Mouse (Mus musculus) c-Kit-negative CD71-positive TER-119-positive erythroid progenitor cells, embryonic 14.5 days (primary cell): ENCODE measurements around the gene Lepr.
"Not testable (repeated sequence)": the region's sequence is repeated elsewhere in the genome, so short reads cannot be mapped to it uniquely, and the experiment has no call there.

Experiments used
- DNase-seq: peaks from one replicate; pipeline ENCODE4 v3.0.0-alpha.2; 2013; ENCODE audit warnings: low read depth, low spot score

Lepr gene

DNA sequence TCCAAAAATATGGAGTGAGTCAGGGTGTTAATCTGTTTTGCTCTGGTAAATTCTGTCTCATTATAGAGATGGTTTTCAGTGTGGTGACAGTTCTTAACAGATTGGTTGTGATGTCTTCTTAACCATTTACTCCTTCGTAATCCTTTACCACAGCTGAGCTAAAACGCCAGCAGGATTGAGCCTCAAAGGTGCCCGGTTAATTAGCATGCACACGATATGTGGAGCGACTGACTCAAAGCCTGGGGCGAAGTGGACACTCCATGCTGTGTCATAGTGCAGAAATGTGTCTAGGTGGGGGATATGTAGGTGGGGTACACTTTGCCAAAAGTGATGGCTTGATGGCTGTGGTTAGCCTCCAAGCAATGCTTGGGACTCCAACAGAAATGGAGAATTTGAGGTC is 1.4 kb upstream of the Lepr start:
- DNase-seq: no peak

DNA sequence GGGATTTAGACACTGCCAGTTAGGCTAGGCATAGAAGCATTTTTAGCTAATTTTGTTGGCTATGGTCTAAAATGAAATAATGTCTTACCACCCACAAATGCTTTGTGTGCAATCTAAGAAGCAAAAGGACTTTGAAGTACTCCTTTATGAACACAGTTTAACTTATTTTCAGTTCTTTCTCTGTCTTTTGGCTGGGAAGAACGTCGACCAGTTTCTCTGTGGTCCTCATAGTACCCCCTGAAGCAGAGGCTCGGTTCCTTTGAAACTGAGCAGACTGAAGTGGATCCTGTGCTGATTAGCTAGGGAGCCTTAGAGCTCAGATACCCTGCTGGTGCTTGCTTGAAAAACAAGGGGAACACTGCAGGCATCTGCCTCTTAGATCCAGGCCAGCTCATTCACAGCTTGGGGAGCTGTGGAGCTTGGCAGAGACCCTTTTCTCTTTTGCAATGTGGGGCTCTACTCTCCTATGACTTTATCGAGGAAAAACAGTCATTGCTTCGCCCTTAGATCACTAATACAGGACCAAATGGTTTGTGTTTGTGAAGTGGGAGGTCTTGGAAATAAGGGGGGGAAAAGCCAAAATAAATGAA is 1.9 kb downstream of the Lepr start:
- DNase-seq: no peak

DNA sequence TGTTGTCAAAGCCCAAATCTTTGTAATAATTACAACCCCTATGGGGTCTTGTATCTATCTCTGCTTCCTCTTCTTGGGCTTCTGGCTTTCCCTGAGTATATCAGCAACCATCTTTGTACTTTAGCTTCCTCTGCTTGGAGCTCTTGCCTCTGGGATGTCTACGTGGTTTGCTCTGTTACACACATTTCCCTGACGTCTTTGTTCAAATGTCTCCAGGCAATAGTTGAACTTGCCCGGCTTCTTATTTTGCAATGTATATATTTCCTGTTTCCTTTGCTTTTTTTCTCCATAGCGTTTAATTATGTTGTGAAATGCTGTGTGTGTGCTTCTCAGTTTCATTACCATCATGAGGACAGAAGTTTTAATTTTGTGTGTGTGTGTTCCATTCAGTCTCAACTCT is 4.5 kb downstream of the Lepr start:
- DNase-seq: no peak

- no peak for DNase-seq
These were observed 24.8 kb downstream of the Lepr start for GRCm38 (mm10) chr4:101741973-101742372.

DNA sequence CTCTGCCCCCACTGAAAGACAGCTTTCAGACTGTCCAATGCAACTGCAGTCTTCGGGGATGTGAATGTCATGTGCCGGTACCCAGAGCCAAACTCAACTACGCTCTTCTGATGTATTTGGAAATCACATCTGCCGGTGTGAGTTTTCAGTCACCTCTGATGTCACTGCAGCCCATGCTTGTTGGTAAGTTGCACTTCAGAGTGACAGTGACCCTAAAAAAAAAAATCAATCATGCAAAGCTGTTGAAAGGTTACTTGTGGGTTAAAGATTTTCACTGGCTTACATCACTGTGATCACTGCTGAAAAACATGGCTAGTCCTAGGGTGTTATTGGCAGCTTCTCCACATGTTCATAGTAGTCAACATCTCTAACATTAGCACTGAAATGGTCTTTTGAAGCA is 28.3 kb downstream of the Lepr start:
- DNase-seq: no peak

DNA sequence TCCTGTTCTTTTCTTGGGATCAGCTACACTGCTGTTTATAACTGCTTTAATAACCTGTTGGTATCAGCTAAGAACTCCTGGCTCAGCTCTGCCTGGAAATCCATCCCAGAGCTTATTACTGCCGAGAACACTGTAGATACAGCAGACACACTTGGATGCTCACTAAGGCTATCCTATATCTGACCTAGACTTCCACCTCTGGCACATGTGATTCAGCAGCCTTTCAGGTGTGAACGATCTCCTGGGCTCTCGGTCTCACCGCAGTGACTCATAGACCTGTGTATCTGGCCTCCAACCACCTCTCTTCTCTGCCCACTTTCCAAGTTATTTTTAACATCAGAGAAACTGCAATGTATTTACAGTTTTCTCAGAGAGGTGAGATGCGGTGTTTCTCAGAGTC is 43.3 kb downstream of the Lepr start:
- DNase-seq: no peak

DNA sequence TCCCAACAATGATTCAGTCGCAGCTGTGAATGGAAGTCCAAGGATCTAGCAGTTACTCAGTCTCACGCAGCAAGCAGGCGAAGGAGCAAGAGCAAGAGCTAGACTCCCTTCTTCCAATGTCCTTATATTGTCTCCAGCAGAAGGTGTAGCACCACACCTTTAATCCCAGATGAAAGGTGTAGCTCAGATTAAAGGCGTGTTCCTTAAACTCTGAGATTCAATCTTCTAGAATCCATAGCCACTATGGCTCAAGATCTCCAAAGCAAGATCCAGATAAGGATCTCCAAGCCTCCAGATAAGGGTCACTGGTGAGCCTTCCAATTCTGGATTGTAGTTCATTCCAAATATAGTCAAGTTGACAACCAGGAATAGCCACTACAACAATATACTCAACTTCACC is 126.7 kb downstream of the Lepr start, which contains the start of gene B020004J07Rik:
TSS of gene B020004J07Rik (minus strand) at position 101 of the 400 bp plus-strand sequence.
- DNase-seq: not testable (repeated sequence)

- DNase-seq: no peak
These were observed 133.7 kb downstream of the Lepr start for GRCm38 (mm10) chr4:101850908-101851307.

DNA sequence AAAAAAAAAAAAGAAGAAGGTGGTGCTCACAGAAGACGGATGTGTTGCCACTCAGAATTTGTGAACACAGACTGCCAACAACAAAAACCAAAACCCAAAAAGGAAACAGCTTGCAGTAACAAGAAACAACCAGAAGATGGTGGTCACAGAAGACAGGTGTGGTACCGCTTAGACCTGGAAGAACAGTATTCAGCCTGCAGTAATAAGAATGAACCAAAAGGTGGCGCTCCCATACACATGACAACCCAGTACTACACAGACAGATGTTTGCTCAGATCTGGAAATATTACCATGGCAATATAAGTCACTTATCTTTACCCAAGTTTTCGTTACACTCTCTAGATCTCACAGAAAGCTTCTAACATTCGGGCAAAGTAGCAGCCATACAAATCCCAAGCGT is 143.7 kb downstream of the Lepr start:
- no peak for DNase-seq

GRCm38 (mm10) chr4:101862289-101862688 is 145.1 kb downstream of the Lepr start:
- no peak for DNase-seq
